Mouse (Mus musculus) urinary bladder, adult 2 months (tissue): Measurements from ENCODE around the gene Tbc1d22a. TPM values are rescaled to one million over a fixed set of nuclear protein-coding genes. Genes with fewer than 3 reads are reported as not detected.

Experiments
- DNase-seq: peaks from one replicate; pipeline ENCODE4 v3.0.0; 2022; ENCODE audit warnings: low spot score
- polyA plus RNA-seq: library from polyadenylated mRNA; depleted of rRNA; stranded (reverse); fragments of >200 nt; gene quantifications from 2 replicates; pipeline ENCODE4 v1.2.3, GENCODE M21; 2012

Gene Tbc1d22a
- polyA plus RNA-seq, 1 experiment = 21.0 TPM

GRCm38 (mm10) chr15:86446064-86446463 is 231.8 kb downstream of the Tbc1d22a start:
- no peak for DNase-seq

DNA sequence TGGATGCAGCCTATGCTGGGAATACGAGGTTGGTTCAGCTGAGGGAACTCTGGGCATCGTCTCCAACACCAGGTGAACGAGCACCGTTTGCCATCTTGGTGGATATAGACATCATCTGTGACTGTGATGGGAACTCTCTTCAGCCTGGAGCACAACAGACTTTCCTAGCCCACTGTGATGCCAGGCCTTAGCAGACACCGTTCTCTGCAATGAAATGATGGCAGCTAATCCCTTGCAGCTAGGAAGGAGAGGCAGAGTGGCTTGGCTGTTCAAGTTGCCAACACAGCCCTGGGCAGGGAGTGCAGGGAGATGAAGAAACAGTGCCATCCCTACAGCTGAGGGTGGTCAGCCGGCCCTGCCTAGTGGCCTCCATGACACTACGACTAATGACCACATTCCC is 233.0 kb downstream of the Tbc1d22a start:
- no peak for DNase-seq

- no peak for DNase-seq
Measured at GRCm38 (mm10) chr15:86449236-86449635, 235.0 kb downstream of the Tbc1d22a start.

DNA sequence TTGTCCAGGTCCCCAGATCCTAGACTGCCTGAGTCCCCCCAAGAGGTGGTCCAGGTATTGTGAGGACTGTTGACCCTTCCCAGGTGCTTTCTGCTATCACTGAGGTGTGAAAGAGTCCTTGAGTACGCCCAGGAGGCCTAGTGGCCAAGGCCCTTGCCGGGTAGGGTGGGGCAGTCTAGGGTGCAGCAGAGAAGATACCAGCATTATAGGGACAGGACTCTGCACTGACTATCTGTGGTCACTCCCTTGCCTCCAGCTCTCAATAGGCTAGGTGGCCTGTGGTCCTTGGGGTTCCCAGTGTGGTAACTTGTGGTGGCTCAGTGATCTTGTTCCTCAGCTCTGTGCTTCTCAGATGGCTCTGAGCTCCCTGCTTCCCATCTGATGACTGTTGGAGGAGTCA is 235.5 kb downstream of the Tbc1d22a start:
- DNase-seq = no peak

- no peak for DNase-seq
Measured at GRCm38 (mm10) chr15:86459413-86459812, 245.2 kb downstream of the Tbc1d22a start.

GRCm38 (mm10) chr15:86462636-86463035 is 248.4 kb downstream of the Tbc1d22a start:
- DNase-seq = no peak

GRCm38 (mm10) chr15:86468082-86468481 is 253.8 kb downstream of the Tbc1d22a start:
- no peak for DNase-seq

- no peak for DNase-seq
Measured at GRCm38 (mm10) chr15:86471136-86471535, 256.9 kb downstream of the Tbc1d22a start.

DNA sequence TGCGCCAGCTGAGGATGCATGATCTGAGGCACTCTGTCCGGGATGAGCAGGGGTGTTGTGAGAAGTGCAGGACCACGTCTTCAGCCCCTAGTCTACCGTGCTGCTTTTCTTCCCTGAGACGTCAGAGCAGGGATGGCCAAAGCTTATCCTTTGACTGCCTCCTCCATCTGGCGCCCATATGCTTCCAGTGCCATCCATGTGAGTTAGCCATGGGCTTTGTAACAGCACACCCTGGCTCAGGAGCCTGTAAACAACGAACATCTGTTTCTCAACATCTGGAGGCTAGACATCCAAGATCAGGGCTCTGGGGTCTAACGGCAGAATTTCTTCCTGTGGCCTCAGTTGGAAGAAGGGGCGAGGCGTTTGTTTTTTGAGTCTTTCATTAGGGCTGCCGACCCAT is 259.2 kb downstream of the Tbc1d22a start:
- no peak for DNase-seq

GRCm38 (mm10) chr15:86474951-86475350 is 260.7 kb downstream of the Tbc1d22a start:
- DNase-seq = no peak

- DNase-seq = no peak
Measured at GRCm38 (mm10) chr15:86476483-86476882, 262.2 kb downstream of the Tbc1d22a start.

DNA sequence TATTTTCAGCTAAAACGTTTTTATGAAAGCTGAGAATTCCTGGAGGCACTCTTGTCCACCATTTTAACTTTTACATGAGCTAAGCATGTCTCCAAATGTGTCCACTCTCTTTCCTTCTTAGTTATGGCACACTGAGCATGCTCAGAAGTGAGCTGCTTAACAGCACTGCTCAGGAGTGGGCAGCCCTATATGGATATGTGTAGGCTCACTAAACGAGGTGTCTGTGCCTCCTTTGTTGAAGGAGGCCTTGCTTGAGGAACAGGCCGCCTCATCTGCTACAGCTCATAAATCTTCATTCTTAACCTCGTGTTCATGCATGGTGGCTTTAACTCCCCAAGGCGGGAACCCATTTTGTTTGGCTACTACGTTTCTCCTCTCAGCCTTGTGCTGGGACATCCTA is 262.8 kb downstream of the Tbc1d22a start:
- no peak for DNase-seq

DNA sequence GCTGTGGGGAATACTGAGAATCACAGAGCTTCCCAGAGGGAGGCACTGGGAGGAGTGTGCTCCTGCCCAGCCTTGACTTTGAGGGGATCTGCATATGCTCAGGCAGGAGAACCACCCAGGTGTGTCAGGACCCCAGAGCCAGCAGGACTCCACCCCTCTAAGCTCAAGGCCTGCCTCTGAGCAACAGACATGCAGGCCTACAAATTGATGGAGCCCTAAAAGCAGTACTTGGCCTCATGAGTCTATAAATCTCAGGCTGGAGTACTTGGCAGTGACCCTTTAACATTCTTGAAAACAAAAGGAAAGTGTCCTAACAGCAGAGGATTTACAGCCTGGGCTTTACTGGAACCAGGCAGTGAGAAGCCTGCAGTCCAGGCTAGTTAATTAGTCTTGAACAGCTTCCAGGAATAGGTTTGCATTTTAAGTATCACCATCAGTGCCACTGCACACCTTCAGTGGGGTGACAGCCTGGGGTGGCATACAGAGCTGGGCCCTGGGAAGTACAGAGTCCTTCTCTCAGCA is 263.3 kb downstream of the Tbc1d22a start:
- DNase-seq = no peak

DNA sequence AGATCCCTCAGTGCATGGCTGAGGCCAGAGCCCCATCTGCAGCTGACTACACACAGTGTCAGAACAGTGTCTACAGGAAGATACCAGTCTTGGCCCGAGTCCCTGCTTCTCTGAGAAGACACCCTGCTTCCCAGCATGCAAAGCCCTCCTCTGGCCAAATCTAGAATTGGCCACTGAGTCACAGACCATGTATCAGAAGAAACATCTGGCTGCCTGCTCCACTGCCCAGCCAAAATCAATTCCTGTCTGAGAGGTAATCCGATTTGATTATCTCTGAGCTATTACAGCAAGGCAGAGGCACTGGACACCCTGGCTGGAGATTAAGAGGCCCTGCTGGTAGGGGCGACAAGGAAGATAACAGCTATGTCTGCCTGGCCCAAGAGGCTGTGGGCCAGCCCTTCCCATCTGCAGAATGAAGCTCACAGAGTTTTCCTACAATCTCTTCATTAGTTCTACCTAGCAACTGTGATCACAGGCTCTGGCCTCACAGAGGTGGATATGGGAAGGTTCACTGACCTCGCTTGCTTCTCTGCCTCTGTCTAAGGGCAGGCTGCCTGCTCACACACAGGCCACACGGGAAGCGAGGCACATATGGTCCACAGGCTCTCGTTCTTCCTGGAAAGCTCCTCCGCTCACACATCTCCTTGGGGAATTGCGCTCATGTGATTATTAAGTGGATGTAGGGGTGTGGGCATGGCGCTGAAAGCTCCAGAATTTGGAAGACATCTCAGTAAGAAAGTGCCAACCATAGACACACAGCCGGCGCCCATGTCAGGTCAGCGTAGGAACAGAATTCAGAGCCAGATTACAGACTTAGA is 264.6 kb downstream of the Tbc1d22a start:
- DNase-seq = no peak

DNA sequence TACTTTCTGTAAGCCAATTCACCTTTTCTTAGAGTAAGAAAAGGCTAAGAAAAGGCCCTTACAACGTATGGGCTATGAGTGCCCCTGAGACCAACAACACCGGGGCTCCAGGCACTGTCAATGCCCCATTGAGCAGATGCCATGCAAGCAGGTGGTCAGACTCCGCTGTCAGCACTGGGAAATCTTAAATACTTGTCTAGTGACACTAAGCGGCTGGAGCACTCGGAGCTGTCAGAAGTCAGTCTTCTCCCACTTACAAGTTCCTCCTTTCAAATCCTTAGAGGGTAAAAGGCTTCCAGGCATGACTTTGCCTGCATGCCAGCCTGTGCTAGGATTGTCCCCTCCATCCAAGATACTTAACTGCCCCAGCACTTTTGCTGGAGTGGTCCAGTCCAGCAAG is 268.1 kb downstream of the Tbc1d22a start:
- no peak for DNase-seq

DNA sequence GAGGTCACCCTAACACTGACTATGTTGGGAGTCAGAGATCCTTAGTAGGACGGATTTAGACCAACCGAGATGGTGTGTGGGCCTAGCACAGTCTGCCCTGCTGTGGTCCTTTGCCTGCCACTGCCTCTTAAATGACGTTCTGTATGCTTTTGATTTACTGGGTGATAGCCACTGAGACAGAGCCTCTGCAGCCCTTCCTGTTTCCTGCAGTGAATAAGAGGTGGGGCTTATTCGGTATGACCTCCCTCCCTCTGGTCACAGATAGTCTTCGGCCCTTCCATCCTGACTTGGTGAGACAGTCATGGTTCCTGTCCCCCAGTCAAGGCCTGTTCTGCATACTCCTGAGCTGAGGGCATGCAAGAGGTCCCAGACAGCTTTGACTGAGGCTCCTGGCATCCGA is 271.6 kb downstream of the Tbc1d22a start:
- no peak for DNase-seq

DNA sequence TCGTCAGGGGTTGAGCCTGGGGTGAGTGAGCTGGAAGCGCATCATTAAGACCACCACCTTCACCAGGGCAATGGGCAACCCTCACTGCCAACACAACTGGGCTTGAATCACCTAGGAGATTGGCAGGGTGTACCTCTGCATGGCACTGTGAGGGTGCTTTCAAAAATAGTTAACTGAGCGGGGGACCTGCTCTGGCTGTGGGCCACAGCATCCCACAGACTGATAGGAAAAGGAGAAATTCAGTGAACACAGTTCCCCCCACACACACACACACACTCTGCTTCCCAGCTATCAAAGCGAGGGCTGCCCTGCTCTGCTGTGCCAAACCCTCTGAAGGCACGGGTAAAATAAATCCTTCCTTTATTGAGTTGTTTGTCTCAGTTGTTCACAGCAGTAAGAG is 273.1 kb downstream of the Tbc1d22a start:
- no peak for DNase-seq

DNA sequence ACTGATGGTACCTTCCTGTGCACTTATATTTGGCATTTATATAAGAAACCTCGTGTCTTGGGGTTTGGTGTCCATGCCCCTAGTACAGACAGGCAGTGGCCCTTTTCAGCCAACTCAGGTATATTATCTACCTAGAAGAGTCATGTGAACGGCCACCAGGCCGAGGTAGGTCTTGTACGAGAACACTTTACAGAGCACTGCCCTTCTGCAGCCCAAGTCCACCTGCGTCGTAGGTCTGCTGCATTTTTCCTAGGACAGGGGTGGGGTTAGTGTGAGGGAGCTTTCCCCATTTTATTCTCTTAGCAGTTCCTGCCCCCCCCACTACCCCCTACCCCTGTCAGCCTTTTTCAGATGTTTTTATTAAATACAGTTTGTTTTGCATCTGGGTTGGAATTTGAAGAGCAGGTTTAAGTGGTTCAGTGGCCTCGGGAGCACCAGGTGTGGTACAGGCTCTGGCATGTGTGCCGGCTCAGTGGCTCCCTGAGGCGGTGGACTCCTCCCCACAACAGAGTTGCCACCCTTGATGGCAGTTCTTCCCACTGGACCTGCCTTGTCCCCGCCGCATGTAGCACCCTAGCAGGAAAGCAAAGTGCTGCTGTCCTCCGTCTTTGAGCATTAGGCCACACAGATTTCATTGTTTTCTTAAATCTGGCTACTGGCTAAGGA is 277.3 kb downstream of the Tbc1d22a start:
- DNase-seq = no peak

DNA sequence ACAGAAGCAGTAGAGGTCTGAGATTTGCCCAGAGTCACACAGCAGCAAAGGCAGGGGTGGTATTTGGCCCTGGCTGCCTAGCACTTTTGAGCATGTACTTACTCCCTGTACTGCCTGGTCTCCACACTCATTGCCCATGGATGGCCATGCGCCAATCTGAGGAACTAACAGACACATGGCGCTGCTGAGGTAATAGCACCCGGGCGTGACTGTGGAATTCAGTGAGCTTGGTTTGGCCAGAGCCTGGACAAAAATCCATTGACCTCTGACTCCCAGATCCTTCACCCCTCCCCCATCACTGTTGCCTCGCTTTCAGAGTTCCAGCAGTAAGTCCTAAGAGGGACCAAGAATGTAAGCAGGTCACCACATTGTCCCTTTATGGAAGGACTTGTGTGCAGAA is 278.4 kb downstream of the Tbc1d22a start:
- DNase-seq = no peak

DNA sequence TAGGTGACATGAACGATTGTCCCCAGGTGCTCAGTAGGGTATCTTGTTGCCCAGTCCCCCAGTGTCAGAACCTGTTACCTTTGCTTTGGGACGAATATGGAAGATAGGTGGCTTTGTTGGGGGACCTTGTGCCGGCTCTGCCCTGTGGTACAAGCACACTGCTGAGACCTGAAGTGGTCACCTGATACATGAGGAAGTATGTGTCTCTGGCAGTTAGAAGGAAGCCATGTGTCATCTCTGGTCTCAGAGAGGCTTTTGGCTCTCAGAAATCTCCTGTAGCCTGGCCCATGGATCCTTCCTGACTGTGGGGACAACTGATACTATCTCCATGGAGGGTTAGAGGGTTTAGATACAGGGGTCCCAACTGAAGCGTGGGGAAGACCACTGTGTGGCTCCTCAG is 281.9 kb downstream of the Tbc1d22a start:
- DNase-seq = no peak

GRCm38 (mm10) chr15:86496646-86497045 is 282.4 kb downstream of the Tbc1d22a start:
- no peak for DNase-seq

DNA sequence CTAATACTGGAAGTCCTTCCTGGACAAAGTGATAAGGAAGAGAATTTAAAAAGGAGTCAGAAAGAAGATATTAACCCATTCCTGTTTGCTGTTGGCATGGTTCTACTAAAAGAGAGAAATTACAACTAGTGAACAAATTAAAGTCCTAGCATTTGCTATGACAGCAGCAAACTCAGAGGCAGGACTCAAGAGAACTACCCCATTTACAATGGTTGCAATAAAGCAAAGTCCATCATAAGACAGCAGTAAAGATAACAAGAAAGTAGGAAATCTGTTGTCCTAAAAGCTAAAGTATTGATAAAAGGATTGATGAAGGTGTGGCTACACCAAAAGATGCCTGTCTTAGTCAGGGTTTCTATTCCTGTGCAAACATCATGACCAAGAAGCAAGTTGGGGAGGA is 286.3 kb downstream of the Tbc1d22a start:
- DNase-seq = no peak

DNA sequence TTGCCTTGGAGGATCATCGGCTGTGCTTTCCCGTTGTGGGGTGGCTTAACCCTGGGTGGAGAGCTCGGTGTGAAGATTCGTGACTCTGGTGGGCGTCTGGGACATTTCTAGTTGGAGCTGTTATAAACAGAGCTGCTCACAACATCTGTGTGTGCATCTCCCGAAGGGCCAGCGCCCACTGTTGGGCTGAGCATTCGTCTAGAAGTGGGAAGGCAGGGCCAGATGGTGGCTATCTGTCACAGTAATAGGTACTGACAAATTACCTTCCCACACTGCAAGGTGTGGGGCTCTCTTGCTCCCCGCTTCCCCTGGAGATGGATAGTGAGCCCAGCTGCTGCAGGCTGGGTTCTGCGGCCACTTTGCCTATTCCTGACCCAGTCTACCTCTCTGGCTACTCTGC is 289.2 kb downstream of the Tbc1d22a start:
- DNase-seq = peak; percentile 12
